Mouse (Mus musculus): ENCODE results near the gene Shc2. TPM values are rescaled to one million over a fixed set of nuclear protein-coding genes. Genes with fewer than 3 reads are reported as not detected.

The Shc2 gene
- polyA plus RNA-seq, 1 experiment from 2014 or later, result 1.9 TPM

DNA sequence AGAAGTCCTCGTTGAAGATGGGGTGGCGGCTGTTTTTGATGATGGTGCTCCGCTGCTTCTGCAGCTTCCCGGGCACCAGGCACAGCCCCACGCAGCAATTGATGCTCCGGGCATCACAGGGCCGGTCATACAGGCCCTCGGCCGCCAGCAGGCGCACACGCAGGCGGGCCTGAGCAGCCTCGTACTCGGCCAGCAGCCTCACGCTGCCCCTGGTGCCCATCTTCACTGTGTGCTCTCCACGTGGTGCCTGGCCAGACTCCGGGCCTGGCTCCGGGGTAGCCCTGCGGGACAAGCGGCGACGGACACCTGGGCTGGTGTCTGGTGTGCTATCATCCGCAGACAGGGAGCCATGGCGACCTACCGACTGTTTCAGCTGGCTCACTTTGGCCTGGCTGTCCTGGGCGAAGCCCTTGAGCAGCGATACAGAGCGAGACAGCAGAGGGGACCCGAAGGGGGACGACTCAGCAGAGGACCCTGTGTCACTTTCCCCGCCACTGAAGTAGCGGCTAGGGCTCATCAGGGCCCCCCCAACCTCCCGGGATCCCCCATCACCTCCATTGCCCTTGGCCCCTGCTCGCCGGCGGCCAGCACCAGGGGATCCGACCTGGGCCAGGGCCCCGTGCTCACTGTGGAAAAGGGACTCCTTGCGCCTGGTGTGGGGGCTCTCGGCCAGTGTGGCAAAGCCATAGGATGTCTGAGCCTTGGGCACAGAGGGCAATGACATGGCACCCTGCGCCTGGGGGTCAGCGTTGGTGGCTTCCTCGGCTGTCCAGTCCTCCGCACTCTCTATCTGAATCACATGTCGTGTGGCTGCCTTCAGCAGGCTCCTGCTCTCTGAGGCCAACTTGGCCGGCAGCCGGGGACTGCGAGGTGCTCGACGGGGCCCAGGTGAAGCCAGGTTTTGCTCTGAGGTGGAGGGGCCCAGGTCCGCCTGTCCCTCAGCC is 25.3 kb downstream of the Shc2 start:
- no peak overlapping the region for H3K9ac ChIP-seq (ENCODE audit: low read depth, low read length)
- no peak overlapping the region for H3K4me3 ChIP-seq (ENCODE audit: low read depth, low read length)

GRCm38 (mm10) chr10:79611296-79611695 is 26.4 kb downstream of the Shc2 start:
- peaks cover 19% of the 10 kb centered on the region for H3K27me3 ChIP-seq (replicated peaks; ENCODE audit: control insufficient read depth, insufficient read depth, low read length)
- ATAC-seq, result no peak
- 54% methylated on average over 5 of the region's 5 CpGs for WGBS
- no peak overlapping the region for H3K9ac ChIP-seq (ENCODE audit: low read depth, low read length)
- no peak for TF ChIP-seq CTCF (IDR thresholded peaks at IDR 0.05; ENCODE audit: low read depth)
- no peak overlapping the region for H3K4me2 ChIP-seq (replicated peaks; ENCODE audit: low read depth)
- no peaks in the 10 kb centered on the region; the same call in none of the 2 replicates for H3K4me1 ChIP-seq (replicated peaks; ENCODE audit: control insufficient read depth, insufficient read depth, low read length)
- H3K36me3 ChIP-seq (ENCODE audit: control insufficient read depth, insufficient read depth), result no peaks in the 10 kb centered on the region
- H3K9me3 ChIP-seq (ENCODE audit: control insufficient read depth), result no peaks in the 10 kb centered on the region
- no peak overlapping the region for H3K27ac ChIP-seq (ENCODE audit: low read depth, low read length)
- H3K4me3 ChIP-seq (ENCODE audit: low read depth, low read length), result no peak overlapping the region

More for the DNA sequence above, 25.3 kb downstream of the Shc2 start:
- 31% methylated on average over 51 of the region's 51 CpGs for WGBS
- no peaks in the 10 kb centered on the region for H3K36me3 ChIP-seq (ENCODE audit: control insufficient read depth, insufficient read depth)
- no peak for ATAC-seq
- H3K4me1 ChIP-seq (replicated peaks; ENCODE audit: control insufficient read depth, insufficient read depth, low read length), result no peaks in the 10 kb centered on the region; the same call in none of the 2 replicates
- H3K4me2 ChIP-seq (replicated peaks; ENCODE audit: low read depth), result no peak overlapping the region
- H3K9me3 ChIP-seq (ENCODE audit: control insufficient read depth), result no peaks in the 10 kb centered on the region
- H3K27ac ChIP-seq (ENCODE audit: low read depth, low read length), result no peak overlapping the region
- H3K27me3 ChIP-seq (replicated peaks; ENCODE audit: control insufficient read depth, insufficient read depth, low read length), result peaks cover 19% of the 10 kb centered on the region
- TF ChIP-seq CTCF (IDR thresholded peaks at IDR 0.05; ENCODE audit: low read depth), result peak; percentile 68

GRCm38 (mm10) chr10:79609276-79609675 is 28.4 kb downstream of the Shc2 start:
- no peak for ATAC-seq
- WGBS, result 84% methylated on average over 3 of the region's 3 CpGs
- no peak overlapping the region for H3K9ac ChIP-seq (ENCODE audit: low read depth, low read length)
- no peaks in the 10 kb centered on the region; the same call in 1 of the 2 replicates for H3K4me1 ChIP-seq (replicated peaks; ENCODE audit: control insufficient read depth, insufficient read depth, low read length)
- H3K36me3 ChIP-seq (ENCODE audit: control insufficient read depth, insufficient read depth), result no peaks in the 10 kb centered on the region
- H3K27ac ChIP-seq (ENCODE audit: low read depth, low read length), result no peak overlapping the region
- no peak for TF ChIP-seq CTCF (IDR thresholded peaks at IDR 0.05; ENCODE audit: low read depth)
- H3K4me3 ChIP-seq (ENCODE audit: low read depth, low read length), result no peak overlapping the region
- H3K9me3 ChIP-seq (ENCODE audit: control insufficient read depth), result no peaks in the 10 kb centered on the region
- no peak overlapping the region for H3K4me2 ChIP-seq (replicated peaks; ENCODE audit: low read depth)
- H3K27me3 ChIP-seq (replicated peaks; ENCODE audit: control insufficient read depth, insufficient read depth, low read length), result peaks cover 19% of the 10 kb centered on the region

DNA sequence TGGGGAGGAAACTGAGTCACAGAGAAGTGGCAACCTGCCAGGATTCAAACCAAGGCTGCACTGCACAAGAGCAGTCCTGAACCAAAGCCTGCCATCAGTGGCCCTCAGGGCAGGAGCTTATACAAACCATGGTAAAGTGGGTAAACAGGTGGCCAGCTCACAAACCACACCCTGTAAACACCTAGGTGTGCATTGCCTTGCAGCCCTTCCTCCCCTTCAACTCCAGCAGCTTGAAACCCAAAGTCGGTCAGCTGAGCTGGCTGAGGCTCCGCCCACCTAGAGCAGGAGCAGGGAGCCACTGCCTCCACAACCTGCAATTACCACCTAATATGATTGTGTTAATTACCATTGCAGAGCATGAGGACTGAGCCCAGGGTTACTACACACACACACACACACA is 29.8 kb downstream of the Shc2 start:
- no peak overlapping the region for H3K4me3 ChIP-seq (ENCODE audit: low read depth, low read length)
- H3K27me3 ChIP-seq (replicated peaks; ENCODE audit: control insufficient read depth, insufficient read depth, low read length), result peaks cover 12% of the 10 kb centered on the region
- H3K36me3 ChIP-seq (ENCODE audit: control insufficient read depth, insufficient read depth), result no peaks in the 10 kb centered on the region
- no peak for TF ChIP-seq CTCF (IDR thresholded peaks at IDR 0.05; ENCODE audit: low read depth)
- H3K27ac ChIP-seq (ENCODE audit: low read depth, low read length), result no peak overlapping the region
- no peaks in the 10 kb centered on the region for H3K9me3 ChIP-seq (ENCODE audit: control insufficient read depth)
- peak; percentile 46 for ATAC-seq
- H3K4me1 ChIP-seq (replicated peaks; ENCODE audit: control insufficient read depth, insufficient read depth, low read length), result no peaks in the 10 kb centered on the region
- H3K9ac ChIP-seq (ENCODE audit: low read depth, low read length), result no peak overlapping the region
- 26% methylated on average over 2 of the region's 2 CpGs for WGBS
- H3K4me2 ChIP-seq (replicated peaks; ENCODE audit: low read depth), result no peak overlapping the region

DNA sequence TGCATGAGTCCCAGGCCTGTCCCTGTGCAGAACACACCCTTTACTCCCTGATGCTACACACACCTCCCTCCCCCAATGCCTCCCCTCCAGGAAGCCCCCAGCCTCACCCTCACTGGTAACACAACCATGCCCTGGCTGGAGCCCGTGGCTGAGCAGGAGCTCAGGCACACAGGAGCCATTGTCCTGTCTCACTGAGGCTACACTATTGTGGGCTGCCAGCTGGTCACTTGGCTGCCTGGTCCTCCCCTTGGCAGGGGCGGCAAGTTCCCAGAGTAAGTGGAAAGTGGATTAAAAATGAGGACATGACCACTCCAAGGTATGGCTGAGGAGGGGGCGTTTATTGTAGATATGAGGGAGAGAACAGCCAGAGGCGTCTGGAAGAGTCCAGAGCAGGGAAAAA is 31.2 kb downstream of the Shc2 start:
- TF ChIP-seq CTCF (IDR thresholded peaks at IDR 0.05; ENCODE audit: low read depth), result no peak
- H3K4me3 ChIP-seq (ENCODE audit: low read depth, low read length), result no peak overlapping the region
- H3K4me1 ChIP-seq (replicated peaks; ENCODE audit: control insufficient read depth, insufficient read depth, low read length), result no peaks in the 10 kb centered on the region
- H3K27me3 ChIP-seq (replicated peaks; ENCODE audit: control insufficient read depth, insufficient read depth, low read length), result no peaks in the 10 kb centered on the region
- 55% methylated on average over 4 of the region's 4 CpGs for WGBS
- H3K27ac ChIP-seq (ENCODE audit: low read depth, low read length), result no peak overlapping the region
- H3K9me3 ChIP-seq (ENCODE audit: control insufficient read depth), result no peaks in the 10 kb centered on the region
- no peaks in the 10 kb centered on the region for H3K36me3 ChIP-seq (ENCODE audit: control insufficient read depth, insufficient read depth)
- H3K4me2 ChIP-seq (replicated peaks; ENCODE audit: low read depth), result no peak overlapping the region
- ATAC-seq, result no peak
- no peak overlapping the region for H3K9ac ChIP-seq (ENCODE audit: low read depth, low read length)

- 76% methylated on average over 4 of the region's 4 CpGs for WGBS
- H3K27me3 ChIP-seq (replicated peaks; ENCODE audit: control insufficient read depth, insufficient read depth, low read length), result 0 out of 2 replicates have a peak, but pooled peaks cover 6% of the 10 kb centered on the region
These were observed 39.8 kb downstream of the Shc2 start for GRCm38 (mm10) chr10:79597936-79598230.

More at GRCm38 (mm10) chr10:79597936-79598230, 39.8 kb downstream of the Shc2 start:
- H3K4me1 ChIP-seq (replicated peaks; ENCODE audit: control insufficient read depth, insufficient read depth, low read length), result no peaks in the 10 kb centered on the region
- no peak overlapping the region for H3K27ac ChIP-seq (ENCODE audit: low read depth, low read length)
- no peaks in the 10 kb centered on the region for H3K36me3 ChIP-seq (ENCODE audit: control insufficient read depth, insufficient read depth)
- no peak overlapping the region for H3K9ac ChIP-seq (ENCODE audit: low read depth, low read length)
- no peaks in the 10 kb centered on the region for H3K9me3 ChIP-seq (ENCODE audit: control insufficient read depth)
- no peak overlapping the region for H3K4me2 ChIP-seq (replicated peaks; ENCODE audit: low read depth)
- H3K4me3 ChIP-seq (ENCODE audit: low read depth, low read length), result no peak overlapping the region
- no peak for TF ChIP-seq CTCF (IDR thresholded peaks at IDR 0.05; ENCODE audit: low read depth)
- ATAC-seq, result no peak

Measured in intestine, postnatal 0 days (tissue).